Mouse (Mus musculus) kidney, adult 2 months (tissue): ENCODE data around the gene Tctn1. TPM values are rescaled to one million over a fixed set of nuclear protein-coding genes. Genes with fewer than 3 reads are reported as not detected.

Source experiments
- DNase-seq: peaks from one replicate; pipeline ENCODE4 v3.0.0; 2021
- H3K27ac ChIP-seq: fragments of 200-500 bp; 2 replicates; pipeline ENCODE4 v1.5.1; 2012; ENCODE audit warnings: low read depth, low read length, control low read depth, inconsistent platforms; ENCODE audit not compliant: insufficient read depth
- H3K27me3 ChIP-seq: fragments of 200-500 bp; replicated peaks from 2 replicates; pipeline ENCODE4 v1.6.1; 2012; ENCODE audit warnings: mild to moderate bottlenecking, moderate library complexity, low read length, inconsistent platforms; ENCODE audit not compliant: control insufficient read depth, insufficient read depth
- H3K36me3 ChIP-seq: fragments of 200-500 bp; 2 replicates; pipeline ENCODE4 v1.6.1; 2012; ENCODE audit warnings: mild to moderate bottlenecking, moderate library complexity, low read length, inconsistent platforms; ENCODE audit not compliant: control insufficient read depth, insufficient read depth
- H3K4me1 ChIP-seq: fragments of 200-500 bp; 2 replicates; pipeline ENCODE4 v1.6.1; 2011; ENCODE audit warnings: low read length; ENCODE audit not compliant: control insufficient read depth, insufficient read depth
- H3K4me3 ChIP-seq: fragments of 200-500 bp; 2 replicates; pipeline ENCODE4 v1.5.1; 2011; ENCODE audit warnings: mild to moderate bottlenecking, low read depth, low read length, control low read depth; ENCODE audit not compliant: insufficient read depth
- CTCF ChIP-seq: fragments of 200-500 bp; conservative IDR thresholded peaks from 2 replicates; pipeline ENCODE4 v1.5.1; 2011; ENCODE audit warnings: low read depth, mild to moderate bottlenecking, control low read depth, low read length, moderate library complexity, mixed read lengths; ENCODE audit not compliant: insufficient read depth, insufficient read length
- POLR2A ChIP-seq: fragments of 200-500 bp; IDR thresholded peaks from one replicate; pipeline ENCODE4 v1.6.1; 2011; ENCODE audit warnings: low read depth, low read length, control low read depth
- WGBS: fragments of 180-500 bp; shearing (Covaris S2); methylation state at CpG from one replicate; pipeline ENCODE4 v1.1.7; 2018; 5-methylcytosine and 5-hydroxymethylcytosine counted together
- polyA plus RNA-seq: library from polyadenylated mRNA; depleted of rRNA; stranded (reverse); fragments of >200 nt; gene quantifications from 2 replicates; pipeline ENCODE4 v1.2.3, GENCODE M21; 2012

Gene Tctn1
- polyA plus RNA-seq, 1 experiment = 18.2 TPM

DNA sequence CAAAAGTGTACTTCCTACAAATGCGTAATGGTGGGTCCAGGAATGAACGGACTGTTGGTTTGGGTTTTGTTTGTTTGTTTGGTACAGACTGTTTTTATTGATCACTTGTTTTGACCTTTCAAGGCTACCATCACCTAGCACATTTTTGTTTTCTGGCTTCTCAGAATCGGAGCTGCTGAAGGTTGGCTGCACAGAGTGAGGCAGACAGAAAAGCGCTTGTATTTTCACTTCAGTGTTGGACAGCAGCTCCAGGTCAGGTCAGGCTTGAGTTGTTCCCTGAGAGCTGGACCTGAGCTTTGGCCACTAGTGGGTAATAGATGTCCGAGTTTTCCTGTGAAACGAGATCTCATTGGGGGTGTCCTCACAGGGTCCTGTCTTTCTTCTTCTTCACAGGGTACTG lies 28.9 kb upstream of the Tctn1 start:
- peaks cover 53% of the 10 kb centered on the region for H3K4me1 ChIP-seq
- H3K4me3 ChIP-seq = no peak overlapping the region
- TF ChIP-seq POLR2A (no peak), CTCF (0 out of 2 replicates have a peak, but pooled peaks have one; percentile 3)
- H3K36me3 ChIP-seq = no peaks in the 10 kb centered on the region
- WGBS = 48% methylated on average over 6 of the region's 6 CpGs
- H3K27me3 ChIP-seq = no peaks in the 10 kb centered on the region
- peak; percentile 68 for DNase-seq
- no peak overlapping the region for H3K27ac ChIP-seq

DNA sequence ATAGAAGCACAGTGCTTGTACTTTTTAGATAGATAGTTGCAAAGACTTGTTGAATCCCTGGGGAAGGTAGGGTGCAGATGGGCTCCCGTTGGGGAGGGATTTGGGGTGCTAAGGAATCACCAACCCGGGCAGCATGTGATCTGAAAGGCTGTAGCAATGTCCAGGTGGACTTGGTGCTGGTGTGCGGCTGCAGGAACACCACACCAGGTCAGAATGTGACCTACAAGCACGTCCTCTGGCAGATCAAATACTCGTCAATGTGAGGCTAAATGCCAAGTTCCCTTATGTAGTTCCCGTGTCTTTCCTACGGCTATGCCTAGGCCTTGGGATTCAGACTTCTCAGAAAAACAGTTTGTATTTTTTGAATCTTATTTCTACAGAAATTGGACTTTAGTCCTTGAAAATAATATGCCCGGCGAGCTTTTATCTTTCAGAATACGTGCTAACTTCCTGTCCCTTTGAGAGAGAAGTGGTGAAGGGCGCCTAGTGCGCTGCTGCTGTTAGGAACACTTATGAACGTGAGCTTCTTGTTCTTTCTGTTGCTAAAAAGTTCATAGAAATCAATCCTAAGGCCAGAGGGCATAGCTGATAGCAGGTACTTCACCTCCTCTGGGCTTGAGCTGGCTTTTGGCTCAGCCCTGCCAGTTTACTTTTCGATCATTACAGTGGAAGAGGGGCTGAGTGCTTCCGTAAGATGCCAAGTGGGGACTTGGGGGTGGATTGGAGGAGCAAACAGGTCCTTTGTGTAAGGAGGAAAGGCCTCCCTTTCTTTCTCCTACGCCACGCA lies 27.5 kb upstream of the Tctn1 start:
- DNase-seq = peak; percentile 63
- H3K36me3 ChIP-seq = no peaks in the 10 kb centered on the region
- WGBS = 39% methylated on average over 17 of the region's 17 CpGs
- H3K4me3 ChIP-seq = no peak overlapping the region
- TF ChIP-seq POLR2A (no peak), CTCF (no peak)
- no peaks in the 10 kb centered on the region for H3K27me3 ChIP-seq
- H3K27ac ChIP-seq = peak overlapping the region; percentile 77
- H3K4me1 ChIP-seq = peaks cover 55% of the 10 kb centered on the region

DNA sequence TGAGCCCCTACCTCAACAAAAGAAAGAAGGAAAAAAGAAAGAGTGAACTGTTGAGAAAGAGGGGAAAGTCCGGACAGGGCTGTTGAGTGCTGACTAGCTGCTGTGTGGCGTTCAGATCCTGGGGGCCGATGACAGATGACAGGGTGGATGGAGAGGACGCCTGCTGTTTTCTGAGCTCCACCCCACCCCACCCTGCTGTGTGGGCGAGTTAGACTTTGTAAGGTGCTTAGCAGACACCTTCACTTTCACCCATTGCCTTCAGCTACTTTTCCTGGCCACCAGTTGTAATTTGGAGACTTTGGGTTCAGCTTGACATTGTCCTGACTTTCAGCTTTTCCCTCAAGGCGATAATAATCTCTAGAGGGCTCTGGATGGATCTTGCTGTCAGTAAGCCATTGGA lies 26.9 kb upstream of the Tctn1 start:
- peak overlapping the region; percentile 77 for H3K27ac ChIP-seq
- DNase-seq = no peak
- WGBS = 44% methylated on average over 6 of the region's 6 CpGs
- no peak overlapping the region for H3K4me3 ChIP-seq
- no peak for TF ChIP-seq POLR2A
- TF ChIP-seq CTCF = no peak
- no peaks in the 10 kb centered on the region for H3K27me3 ChIP-seq
- H3K4me1 ChIP-seq = peaks cover 57% of the 10 kb centered on the region
- no peaks in the 10 kb centered on the region for H3K36me3 ChIP-seq

DNA sequence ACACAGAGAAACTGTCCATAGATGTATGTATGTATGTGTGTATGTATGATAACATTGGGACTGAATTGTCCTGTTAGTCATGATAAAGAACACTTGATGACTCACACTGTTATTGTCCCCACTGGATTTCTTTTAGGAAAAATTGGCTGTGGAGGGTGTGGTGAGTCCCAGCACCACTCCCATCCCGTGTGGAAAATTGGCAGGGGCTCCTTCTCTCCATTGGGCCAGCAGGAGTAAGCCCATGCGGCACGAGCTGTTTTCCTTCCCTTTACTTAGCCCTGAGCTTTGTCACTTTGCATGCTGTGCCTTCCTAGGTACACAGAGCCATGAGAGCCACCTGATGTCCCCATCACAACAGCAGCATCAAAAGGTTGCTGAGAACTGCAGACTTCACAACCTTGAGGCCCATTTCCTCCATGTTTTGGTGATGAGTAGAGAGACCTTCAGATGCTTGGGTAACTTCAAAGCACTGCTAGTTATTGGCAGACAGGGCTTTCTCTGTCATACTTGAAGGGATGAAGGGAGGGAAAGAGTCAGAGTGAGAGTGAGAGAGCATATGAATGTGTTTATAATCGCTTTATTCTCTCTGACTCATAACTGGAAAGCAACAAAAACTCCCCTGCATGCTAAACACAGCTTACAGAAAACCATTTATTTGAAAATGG lies 24.0 kb upstream of the Tctn1 start:
- TF ChIP-seq CTCF = no peak
- TF ChIP-seq POLR2A = no peak
- 56% methylated on average over 4 of the region's 4 CpGs for WGBS
- Histone ChIP-seq H3K36me3 (no peaks in the 10 kb centered on the region), H3K27me3 (no peaks in the 10 kb centered on the region), H3K27ac (no peak overlapping the region), H3K4me3 (no peak overlapping the region), H3K4me1 (peaks cover 38% of the 10 kb centered on the region)
- no peak for DNase-seq

DNA sequence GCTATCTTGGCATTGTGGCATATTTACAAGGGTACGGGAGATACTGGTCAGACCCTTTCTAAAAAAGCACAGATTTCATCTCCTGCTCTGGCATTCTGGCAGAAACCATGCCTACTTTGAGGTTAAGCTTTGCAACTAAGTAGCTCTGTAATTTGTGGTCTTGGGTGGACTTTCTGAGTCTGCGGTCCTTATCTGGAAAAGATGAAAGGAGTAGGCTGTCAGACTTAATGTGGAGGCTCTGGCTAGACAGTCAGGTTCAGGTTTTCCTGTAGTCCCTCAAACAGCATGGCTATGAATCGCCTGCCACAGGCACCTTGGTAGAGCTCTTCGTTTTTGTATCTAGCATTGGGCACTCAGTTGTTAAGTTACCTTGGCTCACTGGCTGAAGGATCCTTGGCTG lies 22.8 kb upstream of the Tctn1 start:
- 80% methylated on average over 4 of the region's 4 CpGs for WGBS
- H3K4me1 ChIP-seq = peaks cover 26% of the 10 kb centered on the region
- H3K27me3 ChIP-seq = no peaks in the 10 kb centered on the region
- no peaks in the 10 kb centered on the region for H3K36me3 ChIP-seq
- no peak overlapping the region for H3K4me3 ChIP-seq
- DNase-seq = no peak
- no peak overlapping the region for H3K27ac ChIP-seq
- TF ChIP-seq POLR2A (no peak), CTCF (no peak)

DNA sequence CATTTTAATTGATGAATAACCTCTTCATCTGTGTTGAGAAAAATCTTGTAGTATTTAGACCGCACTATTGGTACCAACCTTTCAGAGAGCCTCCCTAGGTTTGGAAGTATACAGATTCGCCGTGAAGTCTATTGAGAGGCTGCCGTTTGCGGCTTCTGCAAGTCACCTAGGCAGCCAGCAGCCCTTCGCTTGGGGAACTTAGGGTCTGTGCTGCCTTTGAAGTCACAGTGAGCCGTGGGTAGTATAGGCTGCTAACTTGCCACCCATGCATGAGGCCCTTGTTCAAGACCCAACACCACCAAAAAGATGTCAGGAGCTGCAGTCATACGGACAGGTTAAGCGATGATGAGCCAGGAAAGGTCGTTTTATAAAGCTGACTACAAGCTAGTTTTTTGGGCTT lies 21.9 kb upstream of the Tctn1 start:
- peak overlapping the region; percentile 96; the same call in 1 of the 2 replicates for H3K27ac ChIP-seq
- TF ChIP-seq POLR2A (no peak), CTCF (no peak)
- WGBS = 81% methylated on average over 10 of the region's 10 CpGs
- no peaks in the 10 kb centered on the region for H3K36me3 ChIP-seq
- peak overlapping the region; percentile 23 for H3K4me3 ChIP-seq
- H3K27me3 ChIP-seq = no peaks in the 10 kb centered on the region
- no peak for DNase-seq
- H3K4me1 ChIP-seq = peaks cover 20% of the 10 kb centered on the region

DNA sequence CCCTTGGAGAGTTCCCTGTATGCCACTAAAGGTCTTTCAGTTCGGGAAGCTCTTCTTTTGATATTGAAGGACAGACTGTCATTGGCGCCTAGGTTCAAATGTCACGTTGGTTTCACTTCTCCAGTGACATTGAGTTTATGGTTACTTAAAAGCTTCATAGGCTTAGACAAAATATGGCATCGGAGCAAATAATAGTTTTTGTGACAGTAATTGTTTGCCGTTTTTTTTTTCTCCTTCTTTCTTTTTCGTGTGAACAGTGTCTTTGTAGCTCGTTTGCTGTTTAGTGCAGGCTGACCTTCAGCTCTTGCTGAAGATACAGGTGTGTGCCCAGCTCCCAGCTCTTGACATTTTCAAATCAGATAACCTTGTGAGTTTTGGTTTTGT lies 21.5 kb upstream of the Tctn1 start:
- peak overlapping the region; percentile 97 for H3K4me3 ChIP-seq
- TF ChIP-seq CTCF (no peak), POLR2A (no peak)
- 35% methylated on average over 7 of the region's 7 CpGs for WGBS
- DNase-seq = no peak
- H3K4me1 ChIP-seq = peaks cover 20% of the 10 kb centered on the region
- peak overlapping the region; percentile 96 for H3K27ac ChIP-seq
- no peaks in the 10 kb centered on the region for H3K36me3 ChIP-seq
- H3K27me3 ChIP-seq = no peaks in the 10 kb centered on the region
